Mouse (Mus musculus) layer of hippocampus, postnatal 36 days (tissue): Measurements from ENCODE around the gene Drc3. TPM values are rescaled to one million over a fixed set of nuclear protein-coding genes. Genes with fewer than 3 reads are reported as not detected.

ENCODE experiments used
- DNase-seq, 2 experiments: peaks; one replicate each; pipeline ENCODE4 v3.0.0; 2022
- total RNA-seq, 2 experiments: library from RNA; stranded (reverse); gene quantifications; 2 replicates each; pipeline ENCODE4 v1.2.3; 2021

Drc3 gene
- total RNA-seq, 2 experiments from 2014 or later = 6.7 to 7.6 TPM

DNA sequence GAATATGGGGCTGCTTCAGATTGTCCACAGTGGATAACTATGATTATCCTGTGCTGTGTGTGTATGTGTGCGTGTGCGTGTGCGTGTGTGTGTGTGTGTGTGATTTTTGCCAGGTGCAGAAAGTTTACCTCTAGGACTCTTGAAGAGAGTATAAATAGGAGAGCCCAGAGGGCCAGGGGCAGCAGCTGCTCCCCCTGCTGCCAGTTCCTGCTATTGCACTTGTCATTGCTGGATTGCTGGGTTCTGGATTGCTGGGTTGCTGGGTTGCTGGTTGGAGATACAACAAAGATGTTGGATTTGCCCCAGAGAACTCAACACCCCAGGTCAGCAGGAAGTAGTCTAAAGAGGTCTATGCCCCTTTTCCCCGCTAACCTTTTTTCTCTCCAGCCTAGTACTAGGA lies 14.8 kb upstream of the Drc3 start:
- DNase-seq = no peak

DNA sequence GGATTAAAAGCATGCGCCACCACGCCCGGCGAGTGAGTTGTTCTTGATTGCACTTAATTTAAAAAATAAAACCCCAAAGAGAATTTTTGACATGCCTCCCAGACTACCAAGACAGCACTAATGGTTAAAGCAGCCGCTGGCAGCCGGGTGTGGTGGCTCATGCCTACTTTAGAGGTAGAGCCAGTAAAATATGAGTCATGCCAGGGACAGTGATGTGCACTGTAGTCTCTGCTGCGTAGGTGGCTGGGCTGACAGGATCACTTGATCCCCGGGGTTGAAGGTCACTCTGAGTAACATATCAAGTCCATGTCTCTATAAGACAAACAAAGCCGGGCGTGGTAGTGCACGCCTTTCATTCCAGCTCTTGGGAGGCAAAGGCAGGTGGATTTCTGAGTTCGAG lies 13.8 kb upstream of the Drc3 start:
- DNase-seq = no peak

DNA sequence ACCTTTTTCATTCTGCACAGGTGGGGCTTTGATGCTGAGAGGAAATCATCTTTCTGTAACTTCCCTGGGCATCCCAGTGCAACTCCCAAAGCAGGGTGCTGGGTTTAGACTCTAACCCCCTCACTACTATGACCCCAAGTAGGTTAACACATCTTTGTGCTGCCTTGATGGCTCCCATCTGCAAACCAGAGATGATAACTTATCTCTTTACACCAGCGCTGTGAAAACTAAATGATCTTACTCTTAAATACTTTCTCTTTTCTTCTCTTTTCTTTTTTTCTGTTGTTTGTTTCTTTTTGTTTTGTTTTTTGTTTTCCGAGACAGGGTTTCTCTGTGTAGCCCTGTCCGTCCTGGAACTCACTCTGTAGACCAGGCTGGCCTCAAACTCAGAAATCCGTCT lies 7.3 kb upstream of the Drc3 start:
- DNase-seq = no peak

DNA sequence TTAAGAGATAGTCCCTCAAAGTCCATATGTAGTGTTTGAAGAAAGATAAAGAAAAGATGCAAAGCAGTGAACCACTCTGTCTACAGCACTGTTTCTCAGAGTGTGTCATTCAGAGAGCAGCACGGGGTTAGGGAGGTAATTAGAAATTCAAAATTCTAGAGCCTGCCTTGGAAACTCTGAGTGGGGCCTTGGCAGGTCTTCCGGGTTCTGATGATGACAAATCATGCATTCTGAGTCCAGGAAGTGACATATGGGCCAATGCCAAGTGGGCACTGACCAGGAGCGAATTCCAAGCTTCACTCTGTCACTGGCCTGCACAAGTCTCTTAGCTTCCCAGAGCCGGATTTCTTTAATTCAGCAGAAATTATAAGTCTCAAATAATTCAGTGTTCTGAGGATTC lies 6.6 kb upstream of the Drc3 start:
- DNase-seq = no peak

DNA sequence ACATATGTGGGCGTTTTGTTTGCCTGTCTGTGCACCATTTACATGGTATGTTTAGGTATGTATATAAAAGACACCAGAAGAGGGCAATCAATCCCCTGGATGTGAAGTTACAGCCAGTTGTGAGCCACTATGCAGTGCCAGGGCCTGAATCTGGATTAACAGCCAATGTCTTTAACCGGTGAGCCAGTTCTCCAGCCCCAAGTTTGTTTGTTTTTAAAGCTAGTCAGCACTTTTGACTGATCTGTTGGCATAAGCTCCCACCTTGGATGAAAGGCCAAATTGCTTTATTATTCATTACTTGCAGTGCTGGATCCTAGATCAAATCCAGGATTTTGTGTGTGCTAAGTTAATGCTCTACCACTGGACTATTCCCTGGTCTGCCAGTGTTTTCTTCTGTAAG lies 1.7 kb upstream of the Drc3 start:
- DNase-seq = no peak

DNA sequence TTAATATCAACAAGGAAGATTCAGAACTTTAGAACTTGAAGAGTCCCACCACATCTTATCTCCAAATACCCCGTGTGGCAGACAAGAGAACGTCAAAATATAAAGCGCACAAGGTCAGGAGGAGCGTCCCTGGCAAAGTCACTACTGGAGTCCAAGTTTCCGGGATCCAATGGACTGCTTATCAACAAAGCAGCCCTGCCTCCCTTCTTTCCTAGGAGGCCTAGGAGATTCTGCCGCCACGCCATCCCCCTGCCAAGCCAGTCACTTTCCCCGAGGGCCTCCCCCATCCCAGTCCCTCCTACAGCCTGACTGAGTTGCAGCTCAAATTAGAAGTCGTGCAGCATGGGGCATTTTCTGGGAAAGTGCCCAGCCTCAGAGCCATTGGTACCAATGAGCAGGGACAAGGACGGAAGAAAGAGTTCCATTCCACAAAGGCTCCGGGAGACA lies 1.2 kb upstream of the Drc3 start:
- DNase-seq = peak in 1 of 2 experiments; percentile 42

DNA sequence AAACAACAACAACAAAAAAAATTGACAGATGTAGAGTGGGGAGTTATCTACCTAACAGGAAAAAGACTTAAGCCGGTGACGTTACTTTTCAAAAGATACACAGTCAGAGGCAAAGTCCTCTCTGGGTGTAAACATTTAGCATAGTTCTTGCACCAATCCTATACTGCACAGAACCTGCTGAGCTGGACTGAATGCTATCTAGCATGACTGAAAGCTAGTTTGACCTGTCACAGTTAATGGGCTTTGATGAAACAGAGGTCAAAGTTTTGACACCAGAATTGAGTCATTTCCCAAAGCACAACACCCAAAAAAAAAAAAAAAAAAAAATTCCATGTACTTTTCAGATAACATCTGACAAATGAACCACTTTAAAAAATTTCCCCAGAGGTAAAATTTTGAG lies 2.8 kb downstream of the Drc3 start:
- DNase-seq = no peak

DNA sequence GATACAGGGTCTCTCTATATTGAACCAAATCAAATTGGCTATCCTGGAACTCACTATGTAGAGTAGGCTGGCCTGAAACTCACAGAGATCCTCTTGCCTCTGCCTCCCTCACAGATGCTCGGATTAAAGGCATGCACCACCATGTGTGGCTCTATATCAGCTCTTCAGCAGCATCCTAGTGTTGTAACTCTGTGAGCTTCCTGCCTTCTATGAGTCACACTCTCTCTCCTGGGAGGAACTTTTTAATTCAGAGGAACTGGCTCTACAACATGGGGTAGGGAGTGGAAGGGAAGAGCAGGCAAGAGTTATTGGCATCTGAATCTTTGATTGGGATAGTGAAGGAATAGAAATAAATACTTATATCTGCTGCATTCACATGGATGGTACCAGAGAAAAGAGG lies 4.0 kb downstream of the Drc3 start:
- DNase-seq = no peak

DNA sequence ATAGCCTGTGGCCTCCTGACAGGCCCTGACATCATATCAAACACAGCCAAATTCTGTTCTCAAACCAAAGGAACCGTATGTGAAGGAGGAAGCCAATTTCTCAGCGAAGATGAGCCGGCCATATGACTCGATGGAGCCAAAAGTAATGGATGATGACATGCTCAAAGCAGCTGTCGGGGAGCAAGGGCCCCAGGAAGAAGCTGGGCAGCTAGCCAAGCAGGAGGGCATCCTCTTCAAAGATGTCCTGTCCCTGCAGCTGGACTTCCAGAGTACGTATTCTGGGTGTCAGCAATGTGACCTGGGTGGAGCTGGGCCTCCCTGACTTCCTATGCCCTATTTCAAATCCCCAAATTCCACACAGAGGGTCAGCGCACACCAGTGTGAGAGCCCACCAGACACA lies 5.4 kb downstream of the Drc3 start:
- DNase-seq = no peak

DNA sequence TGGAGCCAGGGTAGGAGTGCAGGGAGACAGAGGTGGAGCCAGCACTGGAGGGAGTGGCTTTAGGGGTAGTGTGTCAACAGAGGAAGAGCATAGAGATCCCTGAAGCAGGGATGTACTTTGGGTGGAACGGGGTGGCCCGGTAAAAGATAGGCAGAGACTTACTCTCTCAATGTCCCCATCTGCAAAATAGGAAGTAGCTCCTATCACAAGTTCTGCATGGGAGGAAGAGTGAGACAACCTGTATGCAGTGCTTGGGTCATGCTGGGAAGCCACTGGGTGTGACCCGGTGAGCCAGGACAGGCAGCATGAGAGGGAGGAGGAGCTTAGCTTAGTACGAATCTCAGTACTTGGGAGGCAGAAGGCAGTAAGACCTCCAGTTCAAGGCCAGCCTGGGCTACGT lies 6.0 kb downstream of the Drc3 start:
- no peak for DNase-seq

DNA sequence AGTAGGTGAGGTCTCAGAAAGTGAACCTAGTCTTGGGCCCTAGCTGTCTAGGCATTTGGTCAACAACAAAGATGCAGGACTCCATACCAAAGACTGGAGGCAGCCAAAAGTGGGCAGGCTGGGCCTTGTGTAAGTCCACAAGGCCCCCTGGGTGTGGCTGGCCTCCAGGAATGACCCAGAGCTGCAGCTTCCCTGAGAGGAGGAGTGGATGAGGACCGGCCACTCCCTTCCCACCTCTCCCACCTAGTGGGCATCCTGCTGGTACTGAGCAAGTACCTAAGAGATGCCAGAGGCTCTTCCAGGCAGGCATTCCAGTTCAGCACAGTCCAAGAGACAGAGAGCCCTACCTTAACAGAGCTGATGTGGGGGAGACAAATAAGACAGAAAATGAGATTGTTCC lies 6.8 kb downstream of the Drc3 start:
- DNase-seq = no peak

DNA sequence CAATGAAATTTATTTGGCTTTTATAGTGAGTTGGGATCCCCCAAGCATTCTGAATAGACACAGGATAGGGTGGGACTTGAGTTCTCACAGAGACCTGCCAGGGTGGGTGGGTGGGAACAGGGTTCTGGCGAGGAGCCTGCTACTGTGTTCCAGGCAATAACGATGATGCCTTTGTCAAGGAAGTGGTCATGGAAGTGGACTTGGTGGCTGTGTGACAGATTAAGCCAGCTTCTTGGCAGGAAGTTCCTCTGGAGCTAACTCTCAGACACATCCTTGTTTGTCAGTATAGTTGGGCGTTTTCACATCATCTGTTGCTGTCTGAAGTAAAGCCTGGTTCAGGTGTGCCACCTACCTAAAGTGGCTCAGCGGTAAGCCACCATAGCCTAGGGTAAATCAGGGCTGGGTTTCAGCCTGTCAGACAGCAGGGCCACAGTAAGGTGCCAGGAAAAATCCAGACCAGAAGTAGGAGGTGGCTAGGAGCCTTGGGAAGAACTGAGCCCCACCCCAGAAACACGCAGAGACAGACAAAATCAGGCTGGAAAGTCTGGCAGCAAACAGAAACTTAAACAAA lies 7.6 kb downstream of the Drc3 start:
- DNase-seq = no peak

DNA sequence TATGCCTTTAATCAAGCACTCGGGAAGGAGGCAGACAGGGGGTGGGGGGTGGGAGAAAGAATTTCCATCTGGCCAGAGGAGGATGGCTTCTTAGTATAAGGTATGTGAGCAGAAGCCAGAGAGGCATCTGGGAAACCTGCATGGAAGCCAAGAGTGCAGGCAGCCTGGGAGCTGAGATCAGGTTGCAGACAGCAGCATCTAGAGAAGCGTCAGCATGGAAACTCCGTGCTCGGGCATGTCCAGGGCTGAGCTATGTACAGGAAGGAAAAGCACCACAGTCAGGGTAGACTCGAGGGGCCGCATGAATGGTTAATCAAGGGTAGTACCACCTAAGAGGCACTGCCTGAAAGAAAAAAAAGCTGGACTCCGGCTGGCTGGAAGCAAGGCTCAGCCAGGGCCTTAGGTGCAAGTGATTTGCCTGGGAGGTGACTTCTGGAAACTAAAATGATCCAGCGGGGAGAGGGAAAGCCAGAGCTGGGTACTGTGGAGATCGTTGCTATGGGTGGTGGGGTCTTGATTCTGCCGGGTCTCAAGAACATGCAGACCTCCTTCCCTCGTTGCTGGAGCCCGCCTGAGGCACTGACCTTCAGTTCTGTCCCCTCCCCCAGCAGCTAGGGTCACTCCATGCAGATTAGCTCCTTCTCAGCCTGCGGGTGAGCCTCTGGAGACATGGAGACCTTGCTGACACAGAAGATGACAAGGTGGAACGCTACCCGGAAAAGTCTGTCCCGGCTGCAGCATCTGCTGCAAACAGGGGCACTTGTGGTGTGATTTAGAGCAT lies 13.3 kb downstream of the Drc3 start:
- DNase-seq = no peak

DNA sequence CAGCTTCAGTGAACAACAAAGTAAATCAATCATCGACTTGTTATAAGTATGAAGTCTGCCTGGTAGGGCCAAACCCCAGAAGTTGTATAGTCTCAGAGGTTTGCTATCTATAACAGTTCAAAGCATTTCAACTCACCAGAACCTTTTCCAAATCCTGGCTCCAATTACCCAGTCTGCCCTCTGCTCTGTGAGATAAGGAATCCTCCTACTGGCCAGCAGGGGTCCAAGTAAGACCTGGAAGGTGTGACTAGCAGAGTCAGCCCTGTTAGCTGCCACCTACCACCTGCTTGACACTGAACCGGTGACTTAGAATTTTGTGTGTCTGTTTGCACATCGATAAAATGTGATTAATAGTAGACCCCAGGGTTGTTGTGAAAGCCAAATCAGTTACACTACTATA lies 14.1 kb downstream of the Drc3 start:
- no peak for DNase-seq

DNA sequence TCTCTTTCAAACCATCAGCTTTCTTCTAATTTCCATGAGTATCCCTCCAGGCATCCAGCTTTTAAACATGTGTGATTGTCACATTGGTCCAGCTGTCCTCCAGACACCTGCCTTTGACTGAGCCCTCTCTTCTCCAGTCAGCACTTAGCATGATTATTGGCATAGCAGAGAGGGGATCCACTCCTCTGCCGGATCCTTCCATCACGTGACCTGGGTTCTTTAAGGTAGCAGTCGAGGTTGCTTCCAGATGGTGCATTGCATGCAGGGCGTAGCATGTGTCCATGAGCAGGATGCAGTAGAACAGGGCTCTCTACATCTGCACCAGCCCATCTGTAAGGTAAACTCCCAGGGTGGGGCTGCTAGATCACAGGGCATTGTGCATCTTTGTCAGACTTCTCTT lies 15.8 kb downstream of the Drc3 start:
- DNase-seq = no peak

DNA sequence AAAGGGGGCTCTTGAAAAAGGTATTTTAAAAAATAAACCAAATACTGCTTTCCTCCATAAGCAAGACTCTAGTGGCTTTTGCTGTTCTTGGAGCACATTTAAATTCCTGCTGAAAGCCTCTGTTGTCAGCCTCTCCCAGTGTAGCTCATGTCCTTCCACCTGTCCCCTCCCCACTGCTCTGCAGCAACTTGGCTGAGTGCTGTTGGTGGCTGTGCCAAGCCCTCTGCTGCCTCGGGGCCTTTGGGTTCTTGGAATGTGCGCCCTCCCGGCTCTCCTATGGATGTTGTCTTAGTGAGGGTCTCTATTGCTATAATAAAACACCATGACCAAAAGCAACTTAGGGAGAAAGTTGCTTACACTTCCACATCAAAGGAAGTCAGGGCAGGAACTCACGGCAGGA lies 16.3 kb downstream of the Drc3 start:
- DNase-seq = no peak

DNA sequence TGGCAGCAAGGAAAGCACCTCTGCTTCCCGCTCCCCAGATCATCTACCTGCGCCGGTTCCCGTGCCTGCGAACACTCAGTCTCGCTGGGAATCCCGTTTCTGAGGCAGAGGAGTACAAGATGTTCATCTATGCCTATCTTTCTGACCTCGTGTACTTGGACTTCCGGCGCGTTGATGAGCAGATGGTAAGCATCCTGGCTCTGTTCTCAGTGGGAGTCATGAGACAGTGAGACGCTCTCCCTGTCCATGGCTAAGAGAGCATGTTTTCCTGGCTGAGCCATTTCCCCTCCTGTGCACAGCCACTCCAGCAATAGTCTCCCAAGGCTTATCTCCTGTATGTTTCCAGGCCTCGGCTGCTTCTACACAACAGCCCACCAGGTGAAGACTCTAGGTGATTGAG lies 17.3 kb downstream of the Drc3 start:
- DNase-seq = no peak

DNA sequence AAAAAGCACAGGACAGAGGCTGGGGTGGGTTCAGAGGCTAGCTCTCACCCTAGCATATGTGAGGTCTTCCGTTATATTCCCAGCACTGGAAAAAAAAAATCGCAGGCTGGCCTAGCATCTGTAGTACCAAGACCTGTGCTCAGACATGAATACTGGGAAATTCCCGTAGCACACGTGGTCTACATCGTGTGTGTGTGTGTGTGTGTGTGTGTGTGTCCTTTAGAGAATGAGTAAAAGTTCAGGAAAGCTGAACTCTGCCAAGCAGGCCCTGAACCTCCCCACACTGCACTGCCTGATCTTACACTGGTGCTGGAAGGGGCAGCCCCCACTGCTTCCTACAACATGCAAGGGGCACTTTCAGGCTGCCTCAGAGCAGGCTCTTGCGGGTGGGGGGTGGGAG lies 21.4 kb downstream of the Drc3 start:
- no peak for DNase-seq

DNA sequence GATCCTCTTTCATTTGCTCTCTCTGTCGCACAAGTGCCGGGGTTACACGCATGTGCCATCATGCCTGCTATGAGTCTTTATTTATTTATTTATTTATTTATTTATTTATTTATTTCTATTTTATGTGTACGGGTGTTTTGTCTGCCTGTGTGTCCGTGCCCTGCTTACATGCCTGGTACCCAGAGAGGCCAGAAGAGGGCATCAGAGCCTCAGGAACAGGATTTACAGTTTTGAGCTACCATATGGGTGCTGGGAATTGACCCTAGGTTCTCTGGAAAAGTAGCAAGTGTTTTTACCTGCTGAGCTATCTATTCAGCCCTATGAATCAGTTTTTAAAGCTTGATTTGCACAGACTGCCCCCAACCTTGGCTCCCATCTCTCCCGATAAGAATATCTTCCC lies 30.4 kb downstream of the Drc3 start:
- DNase-seq = no peak

DNA sequence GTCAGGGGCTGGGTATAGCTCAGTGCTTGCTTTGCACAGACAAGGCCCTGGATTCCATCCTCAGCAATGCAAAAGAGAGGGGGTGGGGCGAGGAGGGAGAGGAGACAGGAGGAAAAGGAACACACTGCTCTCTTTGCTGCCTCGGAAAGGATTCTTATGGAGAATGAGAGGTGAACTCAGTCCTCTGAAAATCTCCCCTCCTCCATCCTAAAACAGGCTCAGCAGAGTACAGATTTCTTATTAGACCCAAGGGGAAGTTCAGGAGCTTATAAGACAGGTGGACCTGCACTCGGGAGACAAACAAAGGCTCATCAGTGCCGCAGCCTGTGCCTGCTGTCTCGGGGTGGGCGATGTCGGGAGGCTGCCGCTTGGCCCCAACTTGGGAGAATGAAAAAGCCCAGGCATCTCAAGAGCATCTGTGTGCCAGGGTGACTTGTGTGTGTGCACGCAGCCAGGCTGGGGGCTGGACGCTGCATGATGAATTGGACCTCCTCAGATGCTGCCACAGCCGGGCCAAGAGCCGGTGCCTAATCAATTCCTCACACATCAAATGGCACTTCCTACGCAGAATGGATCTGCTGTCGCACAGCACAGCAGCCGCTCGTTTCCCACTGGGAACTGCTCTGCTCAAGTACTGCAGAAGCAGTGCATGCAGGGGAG lies 31.8 kb downstream of the Drc3 start:
- DNase-seq = peak; percentile 74 to 80

DNA sequence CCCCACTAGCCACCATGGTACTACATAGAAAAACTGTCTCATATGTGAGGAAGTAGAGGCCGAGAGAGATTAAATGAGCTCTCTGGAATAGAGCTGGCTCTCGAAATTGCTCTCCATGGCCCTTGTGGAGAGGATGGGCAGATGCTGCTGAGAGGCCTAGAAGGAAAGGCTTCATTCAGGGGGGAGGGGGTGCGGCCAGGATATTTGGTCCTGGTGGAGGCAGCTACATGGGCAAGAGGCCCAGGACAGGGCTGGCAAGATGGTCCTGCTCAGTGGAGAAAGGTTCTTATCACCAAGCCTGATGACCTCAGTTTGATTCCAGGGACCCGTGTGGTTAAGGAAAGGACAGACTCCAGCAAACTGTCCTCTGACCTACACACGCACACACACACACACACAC lies 32.8 kb downstream of the Drc3 start:
- no peak for DNase-seq

DNA sequence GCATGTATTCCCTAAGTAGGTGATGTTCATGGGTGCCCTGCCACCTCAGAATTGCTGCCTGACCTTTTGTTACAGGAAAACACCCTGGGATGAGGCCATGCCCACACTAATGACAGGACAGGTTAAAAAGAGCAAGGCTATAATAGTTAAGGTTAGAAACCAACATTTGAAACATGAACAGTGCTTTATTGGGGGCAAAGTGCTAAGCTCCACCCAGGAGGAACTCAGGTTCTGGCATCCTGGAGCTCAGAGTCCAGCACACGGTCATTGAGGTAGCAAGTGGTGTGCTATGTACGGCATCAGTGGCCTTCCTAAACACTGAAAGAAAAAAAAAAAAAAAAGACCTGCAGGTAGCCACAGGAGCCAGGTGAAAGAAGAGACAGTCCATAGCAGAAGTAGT lies 34.8 kb downstream of the Drc3 start:
- no peak for DNase-seq

DNA sequence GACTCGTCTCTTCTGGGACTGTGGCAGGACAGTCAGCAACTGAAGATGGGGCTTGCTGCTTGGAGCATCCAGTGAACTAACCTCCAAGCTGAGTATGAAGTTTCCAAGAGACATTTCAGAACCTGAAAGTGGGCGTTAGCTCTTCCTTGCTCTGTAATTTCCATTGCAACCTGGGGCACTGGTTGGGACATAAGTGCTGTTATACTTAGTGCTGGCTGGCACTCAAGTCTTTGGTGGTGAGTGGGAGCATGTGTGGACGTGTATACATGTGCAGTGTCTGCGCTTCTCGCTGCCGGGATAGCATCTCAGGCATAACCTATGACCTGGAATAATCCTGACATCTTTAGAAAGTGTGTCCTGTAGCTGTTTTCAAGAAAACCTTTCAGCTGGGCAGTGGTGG lies 38.2 kb downstream of the Drc3 start:
- DNase-seq = no peak

DNA sequence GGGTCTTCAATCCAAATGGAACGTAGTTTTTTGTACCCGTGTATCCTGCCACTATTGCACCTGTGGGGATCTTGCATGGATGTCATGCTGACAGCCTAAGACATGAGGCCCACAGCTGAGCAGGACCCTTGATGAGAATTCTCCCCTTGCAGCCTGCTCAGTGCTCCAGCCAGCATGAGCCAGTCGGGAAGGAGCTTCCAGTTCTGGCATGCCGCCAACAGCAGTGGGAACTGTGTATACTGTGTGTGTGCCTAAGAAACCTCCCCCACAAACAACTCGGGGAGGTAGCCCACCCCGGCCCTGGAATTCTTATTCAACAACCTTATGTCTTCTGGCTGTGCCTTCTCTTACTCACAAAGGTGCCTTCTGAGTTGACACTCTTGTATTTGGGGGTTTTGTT lies 43.4 kb downstream of the Drc3 start:
- no peak for DNase-seq
